Mouse (Mus musculus) neural tube, embryonic 12.5 days (tissue): ENCODE results near the gene Rpap3. TPM values are rescaled to one million over a fixed set of nuclear protein-coding genes. Genes with fewer than 3 reads are reported as not detected.

Experiments used
- ATAC-seq: fragments of 200-750 bp; cut with Nextera tagmentation; 2 replicates; pipeline ENCODE4 v1.8.0; 2017; ENCODE audit warnings: low read depth, mild to moderate bottlenecking, moderate TSS enrichment, moderate library complexity; ENCODE audit not compliant: low FRiP score
- H3K27ac ChIP-seq: fragments of 300-500 bp; sonication (generic); 2 replicates; pipeline ENCODE4 v1.5.1; 2016
- H3K27me3 ChIP-seq: fragments of 300-500 bp; sonication (generic); replicated peaks from 2 replicates; pipeline ENCODE4 v1.6.1; 2016; ENCODE audit warnings: mild to moderate bottlenecking
- H3K36me3 ChIP-seq: fragments of 300-500 bp; sonication (generic); 2 replicates; pipeline ENCODE4 v1.6.1; 2016; ENCODE audit warnings: mild to moderate bottlenecking
- H3K4me1 ChIP-seq: fragments of 300-500 bp; sonication (generic); 2 replicates; pipeline ENCODE4 v1.6.1; 2016
- H3K4me2 ChIP-seq: fragments of 300-500 bp; sonication (generic); replicated peaks from 2 replicates; pipeline ENCODE4 v1.6.1; 2016; ENCODE audit warnings: mild to moderate bottlenecking
- H3K4me3 ChIP-seq: fragments of 300-500 bp; sonication (generic); 2 replicates; pipeline ENCODE4 v1.5.1; 2016
- H3K9ac ChIP-seq: fragments of 300-500 bp; sonication (generic); 2 replicates; pipeline ENCODE4 v1.6.1; 2016; ENCODE audit warnings: mild to moderate bottlenecking
- H3K9me3 ChIP-seq: fragments of 300-500 bp; sonication (generic); 2 replicates; pipeline ENCODE4 v1.6.1; 2016; ENCODE audit warnings: mild to moderate bottlenecking
- WGBS: fragments of 180-500 bp; shearing (Covaris S2); methylation state at CpG from one replicate; pipeline ENCODE4 v1.1.7; 2016; 5-methylcytosine and 5-hydroxymethylcytosine counted together
- polyA plus RNA-seq: library from polyadenylated mRNA; unstranded; fragments of >200 nt; fragmentation: Nextera tagmentation; extraction: Ambion mirVana; gene quantifications from 2 replicates; pipeline ENCODE4 v1.2.1, GENCODE M21; 2016

Rpap3 gene
- polyA plus RNA-seq, 1 experiment from 2014 or later: 40.3 TPM

DNA sequence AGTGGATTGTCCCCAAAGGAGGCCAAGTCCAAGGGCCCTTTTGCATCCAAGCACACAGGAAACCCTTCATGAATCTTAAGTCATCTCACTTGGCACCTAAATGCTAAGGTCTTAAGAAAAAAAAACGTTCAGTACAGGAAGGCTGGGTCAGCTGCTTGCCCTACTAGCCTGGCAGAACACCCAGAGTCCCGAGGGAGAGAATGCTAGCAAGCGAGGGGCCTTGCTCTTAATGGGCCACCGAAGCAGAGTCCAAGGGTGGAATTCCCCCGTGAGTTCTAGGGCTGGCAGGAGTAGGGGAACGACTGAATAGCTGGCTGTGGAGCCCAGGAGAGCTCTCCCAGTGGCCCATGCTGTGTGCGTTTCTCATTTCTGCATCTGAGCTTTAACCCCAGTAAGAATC is 23.2 kb upstream of the Rpap3 start:
- Histone ChIP-seq H3K4me3 (no peak overlapping the region), H3K27me3 (no peaks in the 10 kb centered on the region), H3K4me1 (no peaks in the 10 kb centered on the region), H3K9me3 (no peaks in the 10 kb centered on the region), H3K4me2 (no peak overlapping the region), H3K9ac (no peak overlapping the region), H3K36me3 (no peaks in the 10 kb centered on the region), H3K27ac (no peak overlapping the region)
- 63% methylated on average over 7 of the region's 7 CpGs for WGBS
- ATAC-seq: no peak

GRCm38 (mm10) chr15:97728394-97728793 is 22.8 kb upstream of the Rpap3 start:
- 89% methylated on average over 11 of the region's 11 CpGs for WGBS
- H3K36me3 ChIP-seq: no peaks in the 10 kb centered on the region
- H3K27ac ChIP-seq: no peak overlapping the region
- ATAC-seq: no peak
- H3K9ac ChIP-seq: no peak overlapping the region
- H3K9me3 ChIP-seq: no peaks in the 10 kb centered on the region
- no peaks in the 10 kb centered on the region for H3K27me3 ChIP-seq
- no peaks in the 10 kb centered on the region for H3K4me1 ChIP-seq
- H3K4me3 ChIP-seq: no peak overlapping the region
- no peak overlapping the region for H3K4me2 ChIP-seq

- WGBS: 84% methylated on average over 5 of the region's 5 CpGs
- Histone ChIP-seq H3K27me3 (no peaks in the 10 kb centered on the region), H3K9ac (no peak overlapping the region), H3K36me3 (no peaks in the 10 kb centered on the region), H3K4me2 (no peak overlapping the region), H3K9me3 (no peaks in the 10 kb centered on the region), H3K4me1 (no peaks in the 10 kb centered on the region), H3K27ac (no peak overlapping the region), H3K4me3 (no peak overlapping the region)
- ATAC-seq: no peak
Observed at GRCm38 (mm10) chr15:97727520-97727919, 21.9 kb upstream of the Rpap3 start.

- H3K9me3 ChIP-seq: no peaks in the 10 kb centered on the region
- no peak overlapping the region for H3K4me2 ChIP-seq
- WGBS: 80% methylated on average over 8 of the region's 8 CpGs
- H3K4me1 ChIP-seq: no peaks in the 10 kb centered on the region
- H3K9ac ChIP-seq: no peak overlapping the region
- H3K27ac ChIP-seq: no peak overlapping the region
- no peaks in the 10 kb centered on the region for H3K27me3 ChIP-seq
- H3K36me3 ChIP-seq: no peaks in the 10 kb centered on the region
- ATAC-seq: no peak
- no peak overlapping the region for H3K4me3 ChIP-seq
Observed at GRCm38 (mm10) chr15:97727048-97727447, 21.4 kb upstream of the Rpap3 start.

- no peaks in the 10 kb centered on the region for H3K9me3 ChIP-seq
- no peaks in the 10 kb centered on the region for H3K36me3 ChIP-seq
- ATAC-seq: no peak
- H3K4me1 ChIP-seq: no peaks in the 10 kb centered on the region
- no peaks in the 10 kb centered on the region for H3K27me3 ChIP-seq
- no peak overlapping the region for H3K27ac ChIP-seq
- H3K4me2 ChIP-seq: no peak overlapping the region
- H3K4me3 ChIP-seq: no peak overlapping the region
- no peak overlapping the region for H3K9ac ChIP-seq
- WGBS: 78% methylated on average over 13 of the region's 13 CpGs
Observed at GRCm38 (mm10) chr15:97726310-97726709, 20.7 kb upstream of the Rpap3 start.

DNA sequence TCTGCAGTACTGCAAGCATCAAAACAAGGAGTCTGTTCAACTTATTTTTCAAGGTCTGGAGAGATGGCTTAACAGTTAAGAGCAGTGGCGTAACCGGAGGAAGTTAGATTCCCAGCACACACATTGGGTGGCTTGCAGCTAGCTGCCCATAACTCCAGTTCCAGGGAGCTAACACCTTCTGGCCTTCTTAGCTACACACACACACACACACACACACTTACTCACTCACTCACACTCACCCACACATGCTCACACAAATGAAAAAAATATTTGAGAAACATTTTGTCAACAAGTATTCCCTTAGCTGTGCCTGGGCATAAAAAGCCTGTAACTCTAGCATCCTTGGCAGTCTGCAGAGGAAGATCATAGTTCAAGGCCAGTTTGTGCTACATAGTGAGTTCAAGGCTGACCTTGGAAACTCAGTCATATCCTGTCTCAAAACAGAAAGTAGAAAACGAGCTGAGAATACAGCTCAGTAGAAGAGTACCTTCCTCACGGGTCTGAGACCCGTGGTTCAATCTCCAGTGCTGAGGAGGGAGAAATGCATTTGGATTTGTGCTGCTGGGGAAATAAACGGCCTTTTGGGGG is 19.7 kb upstream of the Rpap3 start:
- no peak overlapping the region for H3K4me3 ChIP-seq
- H3K27ac ChIP-seq: no peak overlapping the region
- no peak overlapping the region for H3K9ac ChIP-seq
- ATAC-seq: no peak
- no peaks in the 10 kb centered on the region for H3K4me1 ChIP-seq
- no peak overlapping the region for H3K4me2 ChIP-seq
- WGBS: 77% methylated on average over 6 of the region's 6 CpGs
- H3K9me3 ChIP-seq: no peaks in the 10 kb centered on the region
- no peaks in the 10 kb centered on the region for H3K27me3 ChIP-seq
- no peaks in the 10 kb centered on the region for H3K36me3 ChIP-seq

DNA sequence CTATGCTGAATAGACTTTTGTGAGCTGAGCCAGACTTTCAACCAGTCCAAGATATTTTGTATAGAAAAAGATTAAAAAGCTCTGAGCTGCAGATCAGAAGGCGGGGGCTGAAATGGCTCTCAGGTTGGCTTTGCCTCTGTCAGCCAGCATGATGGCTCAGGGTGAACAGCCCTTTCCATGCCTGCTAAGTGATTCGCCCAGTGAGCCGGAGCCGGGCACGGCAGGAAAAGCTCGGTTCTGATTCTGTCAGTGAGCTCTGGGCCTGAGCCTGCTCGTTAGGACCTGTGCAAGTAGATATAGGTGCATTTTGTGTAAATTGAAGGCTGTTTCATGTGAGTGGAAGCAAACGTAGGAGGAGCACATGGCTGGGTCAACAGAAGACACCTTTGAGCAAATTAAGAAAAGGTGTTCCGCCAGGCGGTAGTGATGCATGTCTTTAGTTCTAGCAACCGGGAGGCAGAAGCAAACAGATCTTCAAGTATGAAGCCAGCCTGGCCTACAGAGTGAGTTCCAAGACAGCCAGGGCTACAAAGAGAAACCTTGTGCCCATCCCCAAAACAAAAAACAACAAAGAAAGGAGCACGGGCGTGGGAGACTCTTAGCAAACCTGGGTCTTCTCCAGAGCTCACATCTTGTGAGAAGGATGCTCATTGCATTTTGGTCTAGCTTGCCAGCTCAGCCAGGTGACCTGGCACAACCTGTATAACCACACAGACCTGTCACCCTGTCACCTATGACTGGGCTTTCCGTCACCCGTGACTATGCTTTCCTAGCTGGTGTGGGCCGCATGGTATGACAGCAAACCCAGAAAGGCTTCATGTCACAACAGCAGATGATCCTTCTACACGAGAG is 18.9 kb upstream of the Rpap3 start:
- WGBS: 91% methylated on average over 17 of the region's 17 CpGs
- H3K36me3 ChIP-seq: no peaks in the 10 kb centered on the region
- H3K27ac ChIP-seq: no peak overlapping the region
- no peak for ATAC-seq
- no peak overlapping the region for H3K4me2 ChIP-seq
- H3K4me3 ChIP-seq: no peak overlapping the region
- no peaks in the 10 kb centered on the region for H3K27me3 ChIP-seq
- no peaks in the 10 kb centered on the region for H3K4me1 ChIP-seq
- no peaks in the 10 kb centered on the region for H3K9me3 ChIP-seq
- no peak overlapping the region for H3K9ac ChIP-seq

- H3K4me3 ChIP-seq: no peak overlapping the region
- H3K4me1 ChIP-seq: no peaks in the 10 kb centered on the region
- H3K36me3 ChIP-seq: no peaks in the 10 kb centered on the region
- H3K27ac ChIP-seq: no peak overlapping the region
- H3K9me3 ChIP-seq: no peaks in the 10 kb centered on the region
- no peaks in the 10 kb centered on the region for H3K27me3 ChIP-seq
- ATAC-seq: no peak
- H3K9ac ChIP-seq: no peak overlapping the region
- H3K4me2 ChIP-seq: no peak overlapping the region
- 85% methylated on average over 6 of the region's 6 CpGs for WGBS
Observed at GRCm38 (mm10) chr15:97723536-97724345, 18.1 kb upstream of the Rpap3 start.

DNA sequence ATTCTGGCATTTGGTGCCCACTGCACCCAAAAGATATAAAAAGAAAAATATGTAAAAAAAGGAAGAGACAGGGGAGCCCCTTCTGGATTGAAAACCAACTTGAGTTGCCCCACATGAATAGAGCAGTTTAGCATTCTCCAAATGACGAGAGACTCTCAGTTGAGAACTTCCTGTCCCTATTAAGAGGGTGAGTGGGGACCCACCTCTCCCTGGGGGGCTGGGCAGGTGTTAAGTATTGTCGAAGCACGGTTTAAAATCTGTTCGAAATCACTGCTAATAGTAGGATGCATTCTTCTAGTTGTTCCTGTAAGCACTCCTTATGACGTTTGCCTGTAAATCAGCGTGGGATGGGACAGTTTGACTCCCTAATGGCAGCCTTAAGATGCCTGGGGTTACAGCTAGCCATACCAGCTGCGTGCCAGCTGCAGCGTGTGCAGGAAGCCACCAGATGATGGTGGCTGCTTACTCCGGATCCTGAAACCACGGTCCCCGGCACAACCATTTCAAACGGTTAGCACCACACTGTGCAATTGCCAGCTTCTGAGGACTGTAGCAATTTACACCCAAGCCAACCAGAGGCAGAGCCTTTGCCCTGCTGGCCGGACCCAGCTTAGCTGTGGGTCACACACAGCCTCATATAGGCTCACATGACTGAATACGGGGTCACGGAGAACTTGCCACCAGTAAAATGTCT is 15.5 kb upstream of the Rpap3 start:
- WGBS: 66% methylated on average over 15 of the region's 15 CpGs
- no peak overlapping the region for H3K27ac ChIP-seq

DNA sequence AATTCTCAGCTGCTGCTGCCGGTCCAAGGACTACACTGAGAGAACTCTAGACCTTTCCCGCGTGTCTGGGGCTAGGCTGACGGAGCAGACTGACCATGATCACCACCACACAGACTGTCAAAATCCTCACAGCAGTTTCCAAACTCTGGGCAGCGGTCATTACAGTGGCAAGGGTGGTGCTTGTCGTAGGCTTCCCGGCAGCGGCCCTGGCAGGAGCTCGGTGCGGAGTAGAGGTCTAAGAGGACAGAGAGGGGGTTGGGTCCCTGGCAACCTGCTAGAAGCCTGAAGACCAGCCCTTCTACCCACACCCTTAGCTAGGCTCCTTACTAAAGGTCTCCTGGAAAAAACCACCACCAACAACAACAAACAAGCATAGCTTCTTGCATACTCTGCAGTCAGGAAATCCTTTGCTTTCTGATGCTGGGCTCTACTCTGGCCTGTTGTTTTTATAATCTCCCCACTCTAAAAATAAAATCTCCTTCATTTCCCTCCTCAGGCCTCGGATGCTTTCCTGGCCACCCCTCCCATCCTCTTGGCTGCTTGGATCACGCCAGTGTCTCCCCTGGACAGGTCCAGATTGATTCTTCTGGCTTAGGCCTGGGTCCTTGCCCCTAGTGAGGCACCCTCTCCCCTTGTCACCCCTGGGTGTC is 14.5 kb upstream of the Rpap3 start:
- WGBS: 74% methylated on average over 12 of the region's 12 CpGs
- H3K27me3 ChIP-seq: peaks cover 3% of the 10 kb centered on the region; the same call in 1 of the 2 replicates
- H3K27ac ChIP-seq: no peak overlapping the region

More for the DNA sequence above, 15.5 kb upstream of the Rpap3 start:
- Histone ChIP-seq H3K4me2 (no peak overlapping the region), H3K4me1 (no peaks in the 10 kb centered on the region), H3K27me3 (peaks cover 3% of the 10 kb centered on the region; the same call in 1 of the 2 replicates), H3K4me3 (no peak overlapping the region), H3K36me3 (no peaks in the 10 kb centered on the region), H3K9me3 (no peaks in the 10 kb centered on the region), H3K9ac (no peak overlapping the region)
- ATAC-seq: no peak

GRCm38 (mm10) chr15:97719494-97719893 is 13.9 kb upstream of the Rpap3 start:
- Histone ChIP-seq H3K27me3 (peaks cover 3% of the 10 kb centered on the region; the same call in 1 of the 2 replicates), H3K4me2 (no peak overlapping the region), H3K9ac (no peak overlapping the region), H3K27ac (no peak overlapping the region), H3K9me3 (no peaks in the 10 kb centered on the region), H3K36me3 (no peaks in the 10 kb centered on the region), H3K4me1 (no peaks in the 10 kb centered on the region), H3K4me3 (no peak overlapping the region)
- 95% methylated on average over 12 of the region's 12 CpGs for WGBS
- ATAC-seq: no peak

More for the DNA sequence above, 14.5 kb upstream of the Rpap3 start:
- Histone ChIP-seq H3K9me3 (no peaks in the 10 kb centered on the region), H3K4me1 (no peaks in the 10 kb centered on the region), H3K9ac (no peak overlapping the region), H3K4me3 (no peak overlapping the region), H3K4me2 (no peak overlapping the region), H3K36me3 (no peaks in the 10 kb centered on the region)
- ATAC-seq: no peak
